Comparison of ENCODE assay signal across 19 mouse cellular contexts in genomic region chr2:109929256-109929655, GRCm38 (mm10). TPM values are rescaled to one million over a fixed set of nuclear protein-coding genes. Genes with fewer than 3 reads are reported as not detected.
DNase-seq lines count a peak whose midpoint lies in the region; ATAC-seq and TF ChIP-seq lines count a peak whose summit lies in the region.
"Had no signal": no experiment of that assay in that cellular context is flagged by ENCODE, and none has a peak within 500 bp of the region (broad histone marks: within the 10 kb centered on the region; RNA-seq: fewer than 3 reads in every experiment).

No protein-coding gene starts in this region.

- DNase-seq in cerebellum, postnatal 10 days: peak; percentile 37 to 40
- no peak for DNase-seq in cerebellum, postnatal 36 days
- DNase-seq in liver, embryonic 11.5 days (ENCODE audit: low spot score): no peak
- no peak for DNase-seq in liver
- peak; percentile 18 for DNase-seq in hindbrain, postnatal 0 days (ENCODE audit: low spot score)
- no peak for DNase-seq in midbrain, embryonic 14.5 days
- no peak for DNase-seq in kidney, postnatal 25 days
- DNase-seq: gastrocnemius, postnatal 14 days; kidney, adult 18-20 months; kidney, postnatal 14 days; layer of hippocampus, adult 9-11 months; thymus, postnatal 14 days had no signal

- H3K36me3 ChIP-seq in liver, embryonic 11.5 days (ENCODE audit: control insufficient read depth, insufficient read depth, low read length): no peaks in the 10 kb centered on the region
- H3K36me3 ChIP-seq in hindbrain, postnatal 0 days (ENCODE audit: insufficient read depth, low read length): no peaks in the 10 kb centered on the region
- H3K36me3 ChIP-seq in stomach, embryonic 16.5 days (ENCODE audit: control insufficient read depth, insufficient read depth, low read length): no peaks in the 10 kb centered on the region; the same call in 1 of the 2 replicates
- H3K36me3 ChIP-seq in midbrain, embryonic 14.5 days (ENCODE audit: control insufficient read depth, insufficient read depth, low read length): no peaks in the 10 kb centered on the region
- H3K36me3 ChIP-seq: lung, embryonic 15.5 days; midbrain, embryonic 15.5 days had no signal

- H3K9ac ChIP-seq in liver, embryonic 11.5 days (ENCODE audit: low read depth, low read length): no peak overlapping the region
- no peak overlapping the region for H3K9ac ChIP-seq in hindbrain, postnatal 0 days (replicated peaks; ENCODE audit: low read length)
- H3K9ac ChIP-seq in stomach, embryonic 16.5 days (ENCODE audit: low read length): no peak overlapping the region
- H3K9ac ChIP-seq in midbrain, embryonic 14.5 days (replicated peaks; ENCODE audit: low read length): no peak overlapping the region
- H3K9ac ChIP-seq: embryonic facial prominence, embryonic 13.5 days; limb, embryonic 13.5 days; lung, embryonic 15.5 days; midbrain, embryonic 15.5 days had no signal

- ATAC-seq in liver, embryonic 11.5 days (replicated peaks; ENCODE audit: low FRiP score): peak; percentile 61
- no peak for ATAC-seq in hindbrain, postnatal 0 days
- ATAC-seq in stomach, embryonic 16.5 days (ENCODE audit: insufficient read depth, low FRiP score): no peak
- no peak for ATAC-seq in midbrain, embryonic 14.5 days (ENCODE audit: low FRiP score, low TSS enrichment)
- ATAC-seq: midbrain, embryonic 15.5 days; Patski had no signal

- no peaks in the 10 kb centered on the region for H3K27me3 ChIP-seq in liver, embryonic 11.5 days (replicated peaks; ENCODE audit: control insufficient read depth, insufficient read depth, low read length)
- H3K27me3 ChIP-seq in hindbrain, postnatal 0 days (ENCODE audit: insufficient read depth, low read length): no peaks in the 10 kb centered on the region
- H3K27me3 ChIP-seq in stomach, embryonic 16.5 days (ENCODE audit: control insufficient read depth, insufficient read depth, low read length): no peaks in the 10 kb centered on the region
- H3K27me3 ChIP-seq in midbrain, embryonic 14.5 days (ENCODE audit: control insufficient read depth, insufficient read depth, low read length): no peaks in the 10 kb centered on the region
- H3K27me3 ChIP-seq: CH12.LX; embryonic facial prominence, embryonic 13.5 days; limb, embryonic 13.5 days; midbrain, embryonic 15.5 days; Patski had no signal

- H3K4me3 ChIP-seq in liver, embryonic 11.5 days (ENCODE audit: low read depth, low read length): no peak overlapping the region
- H3K4me3 ChIP-seq in hindbrain, postnatal 0 days (ENCODE audit: low read length): no peak overlapping the region
- no peak overlapping the region for H3K4me3 ChIP-seq in stomach, embryonic 16.5 days (replicated peaks; ENCODE audit: low read length)
- no peak overlapping the region for H3K4me3 ChIP-seq in midbrain, embryonic 14.5 days (replicated peaks; ENCODE audit: low read depth, low read length)
- H3K4me3 ChIP-seq: embryonic facial prominence, embryonic 13.5 days; limb, embryonic 13.5 days; lung, embryonic 15.5 days; midbrain, embryonic 15.5 days had no signal

- no peak overlapping the region for H3K4me2 ChIP-seq in liver, embryonic 11.5 days
- no peak overlapping the region for H3K4me2 ChIP-seq in hindbrain, postnatal 0 days (ENCODE audit: low read depth, low read length)
- no peak overlapping the region for H3K4me2 ChIP-seq in stomach, embryonic 16.5 days (ENCODE audit: low read depth, low read length)
- H3K4me2 ChIP-seq in midbrain, embryonic 14.5 days (ENCODE audit: low read length): no peak overlapping the region
- H3K4me2 ChIP-seq: embryonic facial prominence, embryonic 13.5 days; limb, embryonic 13.5 days; lung, embryonic 15.5 days; midbrain, embryonic 15.5 days had no signal

- TF ChIP-seq CTCF in hindbrain, postnatal 0 days (IDR thresholded peaks at IDR 0.05; ENCODE audit: low read depth): no peak

- H3K9me3 ChIP-seq in liver, embryonic 11.5 days (ENCODE audit: control insufficient read depth, low read length): no peaks in the 10 kb centered on the region
- no peaks in the 10 kb centered on the region for H3K9me3 ChIP-seq in hindbrain, postnatal 0 days (ENCODE audit: low read length)
- H3K9me3 ChIP-seq in stomach, embryonic 16.5 days (replicated peaks; ENCODE audit: control insufficient read depth, low read length): no peaks in the 10 kb centered on the region
- no peaks in the 10 kb centered on the region for H3K9me3 ChIP-seq in midbrain, embryonic 14.5 days (ENCODE audit: control insufficient read depth, low read length)
- H3K9me3 ChIP-seq: embryonic facial prominence, embryonic 13.5 days; limb, embryonic 13.5 days; lung, embryonic 15.5 days; midbrain, embryonic 15.5 days had no signal

- H3K27ac ChIP-seq in liver, embryonic 11.5 days (ENCODE audit: low read depth, low read length): no peak overlapping the region
- no peak overlapping the region for H3K27ac ChIP-seq in hindbrain, postnatal 0 days
- peak overlapping the region; percentile 87 for H3K27ac ChIP-seq in stomach, embryonic 16.5 days (ENCODE audit: low read length)
- no peak overlapping the region for H3K27ac ChIP-seq in midbrain, embryonic 14.5 days (replicated peaks; ENCODE audit: low read depth, low read length)
- H3K27ac ChIP-seq: embryonic facial prominence, embryonic 13.5 days; limb, embryonic 13.5 days; lung, embryonic 15.5 days; midbrain, embryonic 15.5 days had no signal

- peaks cover 14% of the 10 kb centered on the region for H3K4me1 ChIP-seq in liver, embryonic 11.5 days (replicated peaks; ENCODE audit: control insufficient read depth, insufficient read depth, low read length)
- H3K4me1 ChIP-seq in hindbrain, postnatal 0 days (ENCODE audit: insufficient read depth, low read length): peaks cover 3% of the 10 kb centered on the region
- peaks cover 35% of the 10 kb centered on the region for H3K4me1 ChIP-seq in stomach, embryonic 16.5 days (ENCODE audit: control insufficient read depth, insufficient read depth, low read length)
- no peaks in the 10 kb centered on the region for H3K4me1 ChIP-seq in midbrain, embryonic 14.5 days (ENCODE audit: control insufficient read depth, insufficient read depth, low read length)
- H3K4me1 ChIP-seq: lung, embryonic 15.5 days; midbrain, embryonic 15.5 days had no signal

- WGBS in liver, embryonic 11.5 days: 29% methylated on average over 3 of the region's 3 CpGs
- WGBS in hindbrain, postnatal 0 days: 65% methylated on average over 3 of the region's 3 CpGs
- whole genome bisulfite sequencing in stomach, embryonic 16.5 days: 43% methylated on average over 3 of the region's 3 CpGs
- WGBS in midbrain, embryonic 14.5 days: 67% methylated on average over 3 of the region's 3 CpGs

RNA-seq across cellular contexts. Expression of gene Lgr4, which starts 11.8 kb away (rescaled TPM):
- 9.5 and 10.0 TPM in 2 replicates for polyA plus RNA-seq in liver, embryonic 11.5 days (2014; fragmentation: Nextera tagmentation; extraction: Ambion mirVana)
- 27.9 and 28.2 TPM in 2 replicates for total RNA-seq in hindbrain, postnatal 0 days (2014; rRNA removed)
- 9.0 and 9.8 TPM in 2 replicates for polyA plus RNA-seq in hindbrain, postnatal 0 days (2015; fragmentation: Nextera tagmentation; extraction: Ambion mirVana)
- polyA plus RNA-seq in stomach, embryonic 16.5 days (2015; fragmentation: Nextera tagmentation; extraction: Ambion mirVana): 17.6 and 18.2 TPM in 2 replicates
- polyA plus RNA-seq in midbrain, embryonic 14.5 days (2014; fragmentation: Nextera tagmentation; extraction: Ambion mirVana): 11.6 and 12.0 TPM in 2 replicates

RNA-seq across cellular contexts. Expression of gene Lin7c, which starts 38.6 kb away (rescaled TPM):
- polyA plus RNA-seq in liver, embryonic 11.5 days (2014; fragmentation: Nextera tagmentation; extraction: Ambion mirVana): 44.4 and 53.4 TPM in 2 replicates
- 147 and 171 TPM in 2 replicates for total RNA-seq in hindbrain, postnatal 0 days (2014; rRNA removed)
- polyA plus RNA-seq in hindbrain, postnatal 0 days (2015; fragmentation: Nextera tagmentation; extraction: Ambion mirVana): 153 and 158 TPM in 2 replicates
- 73.3 and 75.3 TPM in 2 replicates for polyA plus RNA-seq in stomach, embryonic 16.5 days (2015; fragmentation: Nextera tagmentation; extraction: Ambion mirVana)
- 220 and 249 TPM in 2 replicates for polyA plus RNA-seq in midbrain, embryonic 14.5 days (2014; fragmentation: Nextera tagmentation; extraction: Ambion mirVana)

Comparison
In these comparisons a context has a peak if more than half of its experiments do, and no peak if none do; other contexts are left out.
1. DNase-seq: peak in cerebellum, postnatal 10 days (2 of 2) and hindbrain, postnatal 0 days (single experiment); none in cerebellum, postnatal 36 days (0 of 2), liver, embryonic 11.5 days (single experiment), liver (single experiment), midbrain, embryonic 14.5 days (single experiment) and kidney, postnatal 25 days (0 of 2).